Mouse (Mus musculus) hindbrain, embryonic 14.5 days (tissue): ENCODE results near the gene Zfp64. TPM values are rescaled to one million over a fixed set of nuclear protein-coding genes. Genes with fewer than 3 reads are reported as not detected.

Source experiments
- ATAC-seq: fragments of 200-750 bp; cut with Nextera tagmentation; 2 replicates; pipeline ENCODE4 v1.8.0; 2017; ENCODE audit warnings: moderate number of reproducible peaks, mild to moderate bottlenecking, moderate TSS enrichment, moderate library complexity; ENCODE audit not compliant: low FRiP score
- DNase-seq: peaks from one replicate; pipeline ENCODE4 v3.0.0-alpha.2; 2015; ENCODE audit warnings: low spot score
- H3K27ac ChIP-seq: fragments of 300-500 bp; sonication (generic); 2 replicates; pipeline ENCODE4 v1.5.1; 2014; ENCODE audit warnings: mild to moderate bottlenecking, moderate library complexity
- H3K27me3 ChIP-seq: fragments of 300-500 bp; sonication (generic); 2 replicates; pipeline ENCODE4 v1.6.1; 2014; ENCODE audit warnings: mild to moderate bottlenecking, low read length, mixed read lengths; ENCODE audit not compliant: control insufficient read depth, insufficient read depth
- H3K36me3 ChIP-seq: fragments of 300-500 bp; sonication (generic); replicated peaks from 2 replicates; pipeline ENCODE4 v1.6.1; 2014; ENCODE audit not compliant: control insufficient read depth, insufficient read depth
- H3K4me1 ChIP-seq: fragments of 300-500 bp; sonication (generic); replicated peaks from 2 replicates; pipeline ENCODE4 v1.6.1; 2014; ENCODE audit warnings: antibody characterized with exemption, low read length, mixed read lengths; ENCODE audit not compliant: control insufficient read depth, insufficient read depth
- H3K4me2 ChIP-seq: fragments of 300-500 bp; sonication (generic); replicated peaks from 2 replicates; pipeline ENCODE4 v1.6.1; 2014; ENCODE audit warnings: mild to moderate bottlenecking, moderate library complexity
- H3K4me3 ChIP-seq: fragments of 300-500 bp; sonication (generic); replicated peaks from 2 replicates; pipeline ENCODE4 v1.5.1; 2014; ENCODE audit warnings: mild to moderate bottlenecking, low read length
- H3K9ac ChIP-seq: fragments of 300-500 bp; sonication (generic); 2 replicates; pipeline ENCODE4 v1.6.1; 2014
- H3K9me3 ChIP-seq: fragments of 300-500 bp; sonication (generic); 2 replicates; pipeline ENCODE4 v1.6.1; 2016; ENCODE audit warnings: low read length; ENCODE audit not compliant: control insufficient read depth
- WGBS: fragments of 180-500 bp; shearing (Covaris S2); extraction: QIAGEN DNeasy Blood & Tissue Kit; methylation state at CpG from one replicate; pipeline ENCODE4 v1.1.7; 2014; 5-methylcytosine and 5-hydroxymethylcytosine counted together
- polyA plus RNA-seq: library from polyadenylated mRNA; unstranded; fragments of >200 nt; fragmentation: Nextera tagmentation; extraction: Ambion mirVana; gene quantifications from 2 replicates; pipeline ENCODE4 v1.2.1, GENCODE M21; 2014

The Zfp64 gene
- polyA plus RNA-seq, 1 experiment from 2014 or later: 27.3 TPM

DNA sequence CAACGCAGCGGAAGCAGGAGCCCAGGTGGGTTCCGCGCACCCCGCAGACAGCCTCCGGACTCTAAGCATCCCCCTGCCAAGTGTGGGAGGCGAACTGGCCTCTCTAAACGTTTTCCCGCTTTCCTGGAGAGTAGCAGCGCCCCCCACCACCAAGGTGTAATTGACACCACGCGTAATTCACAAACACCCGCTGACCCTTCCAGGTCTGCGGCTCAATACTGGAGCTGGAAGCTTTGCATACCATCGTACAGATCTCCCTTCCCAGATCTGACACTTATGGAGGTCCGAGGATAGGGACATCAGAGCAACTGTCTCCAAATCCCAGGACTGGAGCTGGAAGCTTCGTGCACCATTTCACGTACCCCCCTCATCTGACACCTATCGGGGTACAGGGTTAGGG lies 43.9 kb downstream of the Zfp64 start:
- Histone ChIP-seq H3K27me3 (peaks cover 30% of the 10 kb centered on the region), H3K9ac (peak overlapping the region; percentile 54), H3K4me1 (peaks cover 20% of the 10 kb centered on the region), H3K27ac (no peak overlapping the region), H3K9me3 (no peaks in the 10 kb centered on the region), H3K36me3 (no peaks in the 10 kb centered on the region), H3K4me3 (peak overlapping the region; percentile 50), H3K4me2 (peak overlapping the region; percentile 89)
- ATAC-seq: no peak
- no peak for DNase-seq
- WGBS: 2% methylated on average over 19 of the region's 19 CpGs

DNA sequence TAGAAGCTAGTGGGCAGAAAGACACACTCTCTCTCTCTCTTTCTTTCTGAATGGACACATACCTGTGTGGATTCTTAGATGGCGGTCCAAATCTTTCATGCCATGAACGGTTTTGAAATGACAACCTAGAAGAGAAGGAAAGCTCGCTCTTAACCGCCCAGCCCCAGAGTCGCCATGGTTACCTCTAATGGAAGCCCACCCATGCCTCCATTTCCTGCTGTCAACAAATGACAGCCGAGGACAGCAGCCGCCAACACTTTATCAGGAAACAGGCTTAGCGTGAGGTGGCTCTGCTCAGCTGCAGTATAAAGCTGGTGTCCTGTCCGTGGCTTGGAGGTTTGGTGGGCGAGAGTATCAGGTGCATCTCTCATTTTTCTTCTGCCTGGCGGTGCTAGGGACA lies 49.4 kb downstream of the Zfp64 start:
- Histone ChIP-seq H3K4me1 (no peaks in the 10 kb centered on the region), H3K36me3 (no peaks in the 10 kb centered on the region), H3K27ac (no peak overlapping the region), H3K4me2 (no peak overlapping the region), H3K27me3 (peaks cover 11% of the 10 kb centered on the region), H3K9ac (no peak overlapping the region), H3K9me3 (no peaks in the 10 kb centered on the region), H3K4me3 (no peak overlapping the region)
- DNase-seq (no peak), ATAC-seq (no peak)
- WGBS: 34% methylated on average over 11 of the region's 11 CpGs

DNA sequence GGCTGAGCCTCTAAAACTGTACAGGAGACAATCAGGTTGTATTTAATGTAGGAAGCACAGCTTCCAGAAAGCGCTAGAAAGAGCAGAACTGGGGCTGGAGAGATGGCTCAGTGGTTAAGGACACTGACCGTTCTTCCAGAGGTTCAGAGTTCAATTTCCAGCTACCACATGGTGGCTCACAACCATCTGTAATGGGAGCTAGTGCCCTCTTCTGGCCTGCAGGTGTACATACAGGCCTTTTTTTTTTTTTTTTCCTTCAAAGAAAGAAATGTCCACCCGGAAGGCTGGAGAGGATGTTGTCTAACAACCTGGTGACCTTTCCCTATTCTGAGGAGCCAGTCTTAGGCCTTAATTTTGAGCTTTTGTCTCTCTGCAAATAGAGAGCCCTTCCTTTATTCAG lies 50.5 kb downstream of the Zfp64 start:
- no peak overlapping the region for H3K9ac ChIP-seq
- ATAC-seq: no peak
- DNase-seq: no peak
- H3K9me3 ChIP-seq: no peaks in the 10 kb centered on the region
- no peaks in the 10 kb centered on the region for H3K36me3 ChIP-seq
- H3K27me3 ChIP-seq: peaks cover 2% of the 10 kb centered on the region; the same call in 1 of the 2 replicates
- H3K27ac ChIP-seq: no peak overlapping the region
- H3K4me2 ChIP-seq: no peak overlapping the region
- no peak overlapping the region for H3K4me3 ChIP-seq
- no peaks in the 10 kb centered on the region for H3K4me1 ChIP-seq
- 71% methylated on average over 3 of the region's 3 CpGs for WGBS

DNA sequence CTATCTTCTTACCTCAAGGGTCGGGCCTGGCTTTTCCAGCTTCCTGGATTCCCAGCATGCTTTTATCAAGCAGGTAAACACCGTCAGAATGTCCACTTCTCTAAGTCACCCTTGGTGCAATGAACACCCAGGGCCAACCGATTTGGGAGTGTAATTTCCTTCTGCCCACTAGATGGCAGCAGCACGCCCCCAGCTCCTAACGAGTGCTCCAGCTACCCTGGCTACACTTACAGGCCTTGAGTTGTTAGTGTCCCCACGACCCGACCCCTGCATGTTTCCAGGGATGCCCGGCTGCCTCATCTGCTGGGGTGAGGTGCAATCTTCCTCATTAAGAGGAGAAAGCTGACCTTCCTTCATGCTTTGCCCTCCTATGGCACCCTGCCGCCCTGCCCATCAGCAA lies 51.2 kb downstream of the Zfp64 start:
- Histone ChIP-seq H3K4me3 (no peak overlapping the region), H3K36me3 (no peaks in the 10 kb centered on the region), H3K4me2 (no peak overlapping the region), H3K27me3 (no peaks in the 10 kb centered on the region), H3K9me3 (no peaks in the 10 kb centered on the region), H3K27ac (no peak overlapping the region), H3K4me1 (no peaks in the 10 kb centered on the region), H3K9ac (no peak overlapping the region)
- 18% methylated on average over 9 of the region's 9 CpGs for WGBS
- DNase-seq: peak; percentile 78
- no peak; the same call in 1 of the 2 replicates for ATAC-seq

DNA sequence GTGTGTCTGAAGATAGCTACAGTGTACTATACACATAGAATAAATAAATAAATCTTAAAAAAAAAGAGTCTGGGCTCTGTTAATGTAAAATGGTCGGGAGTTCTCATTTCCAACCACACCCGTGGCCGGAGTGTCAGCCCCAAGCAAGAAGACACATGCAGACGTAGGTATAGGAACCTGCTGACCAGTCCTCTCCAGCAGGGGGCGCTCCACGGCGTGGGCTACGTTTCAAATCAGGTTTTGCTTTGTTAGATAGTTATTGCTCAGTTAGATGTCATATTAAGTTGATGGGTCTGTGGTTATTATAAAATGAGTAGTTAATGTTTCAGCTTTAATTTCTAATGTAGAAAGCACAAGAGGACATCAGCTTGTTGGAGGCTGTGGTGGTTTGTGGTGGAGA lies 52.8 kb downstream of the Zfp64 start:
- no peak overlapping the region for H3K4me2 ChIP-seq
- no peak for ATAC-seq
- no peak overlapping the region for H3K9ac ChIP-seq
- no peak for DNase-seq
- no peak overlapping the region for H3K27ac ChIP-seq
- H3K9me3 ChIP-seq: no peaks in the 10 kb centered on the region
- no peaks in the 10 kb centered on the region for H3K36me3 ChIP-seq
- no peaks in the 10 kb centered on the region for H3K27me3 ChIP-seq
- H3K4me1 ChIP-seq: no peaks in the 10 kb centered on the region
- H3K4me3 ChIP-seq: no peak overlapping the region
- WGBS: 22% methylated on average over 8 of the region's 8 CpGs

DNA sequence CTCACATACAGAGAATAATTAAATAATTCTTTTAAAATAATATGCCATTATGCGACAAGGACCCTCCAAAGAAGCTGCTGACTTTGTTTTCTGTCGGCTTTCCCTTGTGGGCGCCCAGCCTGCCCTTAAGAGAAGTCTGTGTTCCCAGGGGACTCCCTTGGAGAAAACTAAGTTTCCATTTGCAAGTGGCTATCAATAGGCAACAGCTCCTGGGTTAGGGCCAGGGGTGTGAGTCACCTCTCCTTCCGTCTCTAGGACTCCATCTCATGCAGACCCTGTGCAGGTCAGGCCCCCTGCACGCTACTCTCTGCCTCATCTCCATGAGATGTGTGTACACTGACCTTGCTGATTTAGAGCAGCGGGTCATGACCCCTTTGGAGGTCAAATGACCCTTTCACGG lies 57.5 kb downstream of the Zfp64 start:
- H3K27me3 ChIP-seq: no peaks in the 10 kb centered on the region
- no peaks in the 10 kb centered on the region for H3K36me3 ChIP-seq
- no peak overlapping the region for H3K9ac ChIP-seq
- no peak overlapping the region for H3K27ac ChIP-seq
- H3K9me3 ChIP-seq: no peaks in the 10 kb centered on the region
- no peak overlapping the region for H3K4me3 ChIP-seq
- no peak for DNase-seq
- ATAC-seq: no peak
- 84% methylated on average over 7 of the region's 7 CpGs for WGBS
- H3K4me1 ChIP-seq: no peaks in the 10 kb centered on the region
- H3K4me2 ChIP-seq: no peak overlapping the region

DNA sequence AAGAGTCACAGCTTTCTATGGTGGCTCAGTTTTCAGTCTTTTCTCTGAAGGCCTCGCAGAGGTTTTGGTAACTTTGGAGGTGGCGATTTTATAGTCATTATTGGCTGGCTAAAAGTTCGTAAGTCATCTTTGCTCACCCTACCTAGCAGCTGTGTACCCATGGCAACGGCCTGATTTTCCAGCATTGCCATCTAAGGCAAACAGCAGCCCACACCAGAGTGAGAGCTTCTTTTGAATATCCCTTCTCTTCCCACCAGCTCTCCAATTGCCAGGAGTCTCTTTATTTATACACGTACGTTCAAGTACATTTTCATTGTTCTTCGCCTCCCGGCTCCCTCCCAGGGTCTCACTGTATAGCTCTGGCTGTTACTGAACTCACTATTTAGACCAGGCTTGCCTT lies 59.9 kb downstream of the Zfp64 start:
- Histone ChIP-seq H3K27ac (no peak overlapping the region), H3K4me2 (no peak overlapping the region), H3K4me1 (no peaks in the 10 kb centered on the region), H3K4me3 (no peak overlapping the region), H3K9me3 (no peaks in the 10 kb centered on the region), H3K9ac (no peak overlapping the region), H3K36me3 (no peaks in the 10 kb centered on the region), H3K27me3 (no peaks in the 10 kb centered on the region)
- ATAC-seq (no peak), DNase-seq (no peak)
- 85% methylated on average over 8 of the region's 8 CpGs for WGBS

DNA sequence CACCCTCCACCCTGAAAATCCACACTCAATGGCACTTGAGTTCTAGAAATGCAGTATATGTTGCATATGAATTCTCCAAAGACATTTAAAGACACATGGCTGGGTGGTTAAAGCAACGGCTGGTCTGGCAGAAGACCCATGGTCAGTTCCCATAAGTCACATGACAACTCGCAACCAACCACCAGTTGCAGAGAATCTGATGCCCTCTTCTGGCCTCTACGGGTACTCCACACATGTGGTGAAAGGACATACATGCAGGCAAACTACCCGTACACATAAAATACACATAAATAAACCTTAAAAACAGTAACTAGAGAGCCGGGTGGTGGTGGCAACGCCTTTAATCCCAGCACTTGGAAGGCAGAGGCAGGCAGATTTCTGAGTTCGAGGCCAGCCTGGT lies 60.6 kb downstream of the Zfp64 start:
- Histone ChIP-seq H3K4me3 (no peak overlapping the region), H3K4me1 (no peaks in the 10 kb centered on the region), H3K36me3 (no peaks in the 10 kb centered on the region), H3K9ac (no peak overlapping the region), H3K27me3 (no peaks in the 10 kb centered on the region), H3K27ac (no peak overlapping the region), H3K9me3 (no peaks in the 10 kb centered on the region), H3K4me2 (no peak overlapping the region)
- no peak for ATAC-seq
- no peak for DNase-seq
- WGBS: 92% methylated on average over 7 of the region's 7 CpGs

DNA sequence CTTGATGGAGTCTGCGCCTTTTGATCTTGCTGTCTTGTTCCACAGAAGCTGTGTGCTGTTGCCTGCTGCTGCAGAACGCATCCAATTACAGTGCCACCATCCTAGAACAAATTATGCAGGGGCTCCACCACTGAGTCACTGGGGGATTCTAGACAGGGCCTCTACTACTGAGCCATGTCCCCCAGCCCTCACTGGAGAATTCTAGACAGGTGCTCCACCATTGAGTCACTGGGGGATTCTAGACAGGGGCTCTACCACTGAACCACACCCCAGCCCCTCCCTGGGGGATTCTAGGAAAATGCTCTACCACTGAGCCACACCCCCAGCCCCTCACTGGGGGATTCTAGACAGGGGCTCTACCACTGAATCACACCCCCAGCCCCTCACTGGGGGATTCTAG lies 63.3 kb downstream of the Zfp64 start:
- H3K4me3 ChIP-seq: no peak overlapping the region
- H3K36me3 ChIP-seq: no peaks in the 10 kb centered on the region
- H3K27ac ChIP-seq: no peak overlapping the region
- H3K4me1 ChIP-seq: no peaks in the 10 kb centered on the region
- H3K9me3 ChIP-seq: no peaks in the 10 kb centered on the region
- no peak for DNase-seq
- no peak overlapping the region for H3K4me2 ChIP-seq
- no peaks in the 10 kb centered on the region for H3K27me3 ChIP-seq
- WGBS: 75% methylated on average over 2 of the region's 2 CpGs
- no peak for ATAC-seq
- H3K9ac ChIP-seq: no peak overlapping the region

DNA sequence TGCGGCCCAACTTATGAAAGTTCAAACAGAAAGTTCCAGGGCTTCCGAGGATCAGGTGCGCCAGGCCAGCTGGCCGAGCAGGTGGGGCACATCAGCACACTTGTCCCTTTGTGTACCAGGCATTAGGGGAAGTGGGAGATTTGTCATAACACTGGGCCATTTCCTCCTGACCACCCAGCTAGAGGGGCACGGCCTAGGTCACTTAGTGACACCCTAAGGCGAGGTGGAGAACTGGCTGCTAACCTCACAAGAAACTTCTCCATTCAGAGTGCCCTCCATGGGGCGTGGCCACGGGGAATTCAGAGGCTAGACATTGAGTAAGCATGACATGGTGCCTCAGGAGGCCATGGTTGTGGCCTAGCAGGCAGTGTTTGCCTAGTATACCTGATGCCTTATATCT lies 70.7 kb downstream of the Zfp64 start:
- Histone ChIP-seq H3K36me3 (no peaks in the 10 kb centered on the region), H3K27me3 (no peaks in the 10 kb centered on the region), H3K27ac (no peak overlapping the region), H3K9me3 (no peaks in the 10 kb centered on the region), H3K4me1 (no peaks in the 10 kb centered on the region), H3K9ac (no peak overlapping the region), H3K4me3 (no peak overlapping the region), H3K4me2 (no peak overlapping the region)
- WGBS: 64% methylated on average over 8 of the region's 8 CpGs
- DNase-seq (no peak), ATAC-seq (no peak)
